Mouse (Mus musculus): Measurements from ENCODE around the gene Selenow.

Gene Selenow

DNA sequence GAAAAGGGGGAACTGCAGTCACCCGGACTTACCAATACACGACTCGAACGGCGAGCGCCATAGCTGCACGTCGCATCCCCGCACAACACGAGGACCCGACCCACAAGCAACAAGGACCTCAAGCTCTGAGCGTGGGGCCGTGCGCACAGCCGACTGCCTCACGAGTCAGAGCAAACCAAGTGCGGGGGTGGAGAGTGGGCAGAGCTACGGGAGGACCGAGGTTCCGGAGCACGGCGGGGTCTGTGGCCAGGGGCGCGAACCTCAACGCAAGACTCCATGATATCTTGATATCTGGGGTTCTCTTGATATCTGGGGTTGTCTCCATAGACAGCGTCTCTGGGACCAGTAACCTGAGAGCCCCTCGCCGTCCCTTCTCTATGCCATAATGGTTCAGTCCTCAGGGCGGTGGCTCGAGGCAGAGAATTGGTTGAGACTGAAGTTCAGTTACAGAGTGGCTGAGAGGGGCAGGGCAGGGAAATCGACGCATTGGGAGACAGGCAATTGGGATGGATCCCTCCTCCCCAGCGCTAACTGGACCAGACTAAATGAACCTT lies at the start of gene Selenow:
Gene Selenow, minus strand, starts transcription at position 183 of the 554 bp plus-strand sequence.
- peak; percentile 93 for DNase-seq (ENCODE audit: low read depth, low spot score)

DNA sequence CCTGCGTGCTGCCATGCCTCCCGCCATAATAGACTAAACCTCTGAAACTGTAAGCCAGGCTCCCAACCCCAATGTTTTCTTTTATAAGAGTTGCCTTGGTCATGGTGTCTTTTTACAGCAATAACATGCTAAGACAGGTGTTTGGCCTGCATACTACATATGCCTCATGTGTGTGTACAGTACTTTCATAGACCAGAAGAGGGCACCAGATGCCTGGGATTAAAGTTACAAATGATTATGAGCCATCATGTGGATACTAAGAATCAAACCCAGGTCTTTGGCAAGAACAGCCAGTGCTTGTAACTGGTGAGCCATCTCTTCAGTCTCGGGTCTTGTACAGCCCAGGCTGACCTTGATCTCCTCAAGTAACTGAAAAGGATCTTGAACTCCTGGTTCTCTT lies 47.5 kb upstream of the Selenow start:
- no peak for DNase-seq (ENCODE audit: low read depth, low spot score)

DNA sequence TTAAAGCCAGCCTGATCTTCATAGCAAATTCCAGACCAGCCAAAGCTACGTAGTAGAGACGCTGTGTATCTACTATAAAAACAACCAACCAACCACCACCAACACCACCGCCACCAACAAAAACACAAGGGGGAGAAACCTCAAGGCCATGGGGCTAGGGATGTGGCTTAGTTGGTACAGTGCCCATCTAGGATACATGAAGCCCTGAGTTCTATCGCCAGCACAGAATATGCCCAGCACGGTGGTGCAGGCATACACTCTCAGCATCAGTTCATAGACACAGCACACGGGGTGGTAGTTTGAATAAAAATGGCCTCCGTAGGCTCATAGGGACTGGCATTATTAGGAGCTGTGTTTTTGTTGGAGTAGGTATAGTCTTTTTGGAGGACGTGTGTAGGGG lies 46.1 kb upstream of the Selenow start:
- no peak for DNase-seq (ENCODE audit: low read depth, low spot score)

DNA sequence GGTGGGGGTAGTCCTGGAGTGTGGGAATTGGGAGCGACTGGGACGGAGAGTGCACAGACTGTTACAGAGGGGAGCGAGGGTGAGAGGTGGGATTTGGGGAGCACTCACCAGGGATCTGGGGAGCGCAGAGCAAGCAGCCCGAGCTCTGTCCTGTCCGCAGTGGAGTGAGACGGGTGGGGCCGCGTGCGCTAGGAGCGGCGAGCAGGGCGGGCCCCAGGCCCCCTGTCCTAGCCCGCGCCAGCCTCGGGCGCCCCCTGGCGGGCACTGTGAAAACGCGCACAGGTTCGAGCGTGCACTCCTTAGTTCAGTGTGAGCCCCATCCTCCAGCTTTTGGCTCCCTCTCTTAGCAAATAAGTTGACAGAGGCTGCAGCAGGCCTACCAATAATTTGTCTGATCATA lies 45.1 kb upstream of the Selenow start, which contains the start of gene Ehd2:
Gene Ehd2, minus strand, starts transcription at position 256 of the 400 bp plus-strand sequence.
- DNase-seq (ENCODE audit: low read depth, low spot score), result peak; percentile 84

DNA sequence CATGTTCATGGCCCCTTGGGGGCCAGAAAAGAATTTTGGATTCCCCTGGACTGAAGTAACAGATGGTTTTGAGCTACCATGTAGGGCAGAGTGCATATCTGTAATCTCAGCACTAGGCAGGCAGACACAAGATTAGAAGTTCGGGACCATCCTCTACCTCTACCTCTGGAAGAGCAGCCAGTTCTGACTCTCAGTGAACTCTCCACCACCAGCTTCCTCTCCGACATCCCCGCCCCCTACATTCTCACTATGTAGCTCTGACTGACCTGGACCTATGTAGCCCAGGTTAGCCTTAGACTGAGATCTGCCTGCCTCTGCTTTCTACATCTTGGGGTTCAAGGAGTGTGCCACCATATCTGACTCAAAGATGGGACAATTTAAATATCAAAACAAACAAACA lies 44.3 kb upstream of the Selenow start:
- no peak for DNase-seq (ENCODE audit: low read depth, low spot score)

DNA sequence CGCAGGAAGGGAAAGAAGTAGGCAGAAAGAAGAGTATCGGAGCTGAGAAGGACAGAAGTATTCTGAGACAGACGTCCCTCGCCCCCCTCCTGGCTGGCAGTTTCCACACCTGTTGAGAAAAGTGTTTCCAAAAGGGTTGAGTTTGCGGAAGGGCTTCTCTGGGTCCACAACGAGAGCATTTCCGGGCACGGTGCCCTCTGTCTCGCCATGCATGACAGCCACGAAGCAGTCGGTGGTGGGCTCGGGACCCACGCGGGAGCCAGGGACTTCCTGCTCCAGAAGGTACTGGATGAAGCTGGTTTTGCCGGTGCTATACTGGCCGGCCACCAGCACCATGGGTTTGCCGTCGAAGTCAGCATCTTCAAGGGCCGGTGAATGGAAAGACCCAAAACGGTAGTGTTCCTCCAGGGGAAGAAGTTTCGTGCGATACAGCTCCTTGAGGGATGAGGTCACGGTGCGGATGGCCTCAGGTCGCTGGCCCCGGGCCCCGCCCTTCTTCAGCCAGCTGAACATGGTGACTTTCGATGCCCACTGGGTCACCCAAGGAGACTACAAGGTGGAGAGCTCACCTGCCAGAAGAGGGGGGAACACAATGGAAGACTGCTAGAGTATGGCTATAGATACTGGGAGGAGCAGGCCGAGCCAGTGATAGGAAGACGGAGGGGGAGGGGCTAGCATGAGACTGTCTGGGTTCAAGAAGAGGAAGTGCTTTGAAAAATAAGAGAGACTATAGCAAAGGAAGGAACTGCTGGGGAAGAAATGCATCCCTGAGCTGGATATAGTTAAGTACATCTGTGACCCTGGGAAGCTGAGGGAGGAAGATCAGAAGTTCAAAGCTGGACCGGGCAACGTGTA lies 41.8 kb upstream of the Selenow start:
- DNase-seq (ENCODE audit: low read depth, low spot score), result no peak

DNA sequence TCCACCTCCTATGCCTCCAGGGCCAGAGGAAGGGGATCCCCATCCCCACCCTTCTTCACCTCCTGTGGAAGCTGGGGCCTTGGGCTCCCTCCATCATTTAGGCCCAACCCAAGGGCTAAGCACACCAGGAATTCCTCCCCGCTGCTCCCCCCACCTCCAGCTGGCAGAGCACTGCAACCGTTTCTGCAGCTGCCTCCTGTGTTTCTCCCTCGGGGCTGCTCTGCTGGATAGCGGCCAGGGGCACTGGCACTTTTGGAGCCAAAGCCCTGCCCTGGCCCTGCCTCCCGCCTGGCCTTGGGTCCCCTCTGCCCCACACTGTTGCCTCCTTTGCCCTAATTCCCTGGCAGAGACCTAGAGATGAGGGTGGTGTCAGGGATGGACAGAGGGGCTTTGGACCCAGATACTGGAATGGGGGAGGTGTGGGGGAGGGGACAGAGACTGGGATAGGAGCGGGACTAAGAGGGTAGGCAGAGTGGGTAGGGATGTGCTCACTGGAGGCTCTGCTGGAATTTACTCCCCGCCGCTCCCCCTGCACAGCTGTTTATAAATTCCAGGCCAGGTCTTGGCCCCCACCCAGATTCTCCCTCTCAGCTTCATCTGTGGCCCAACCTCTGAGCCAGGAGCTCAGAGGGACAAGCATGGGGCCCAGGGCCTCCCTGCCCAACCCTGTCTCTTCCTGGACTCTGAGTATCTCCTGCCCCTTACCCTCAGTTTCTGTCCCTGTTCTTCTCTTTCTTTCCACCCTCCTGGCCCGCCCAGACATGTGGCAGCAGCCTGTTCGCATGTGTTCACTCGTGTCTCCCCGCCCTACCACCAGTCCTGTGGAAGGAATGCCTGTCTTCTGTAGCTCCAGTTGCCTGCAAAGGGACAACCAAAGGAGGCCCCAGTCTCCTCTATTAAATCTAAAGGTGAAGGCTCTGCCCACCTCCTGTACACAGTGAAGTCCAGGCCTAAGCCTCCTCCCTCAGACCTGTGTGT lies 40.4 kb upstream of the Selenow start:
- DNase-seq (ENCODE audit: low read depth, low spot score), result no peak

DNA sequence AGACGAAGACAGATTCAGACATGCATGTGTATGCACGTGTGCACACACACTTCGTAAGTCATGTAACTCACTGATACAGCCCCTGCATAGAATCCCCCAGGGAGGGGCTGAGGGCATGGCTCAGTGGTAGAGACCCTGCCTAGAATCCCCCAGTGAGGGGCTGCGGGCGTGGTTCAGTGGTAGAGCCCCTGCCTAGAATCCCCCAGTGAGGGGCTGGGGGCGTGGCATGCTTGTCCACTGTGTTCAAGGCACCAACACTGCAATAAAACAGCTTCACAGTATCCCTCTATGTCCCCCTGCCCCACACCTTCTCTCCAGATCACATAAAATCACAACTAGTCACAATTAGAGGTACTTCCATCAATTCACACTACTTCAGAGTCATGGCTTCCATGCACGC lies 39.6 kb upstream of the Selenow start:
- no peak for DNase-seq (ENCODE audit: low read depth, low spot score)

DNA sequence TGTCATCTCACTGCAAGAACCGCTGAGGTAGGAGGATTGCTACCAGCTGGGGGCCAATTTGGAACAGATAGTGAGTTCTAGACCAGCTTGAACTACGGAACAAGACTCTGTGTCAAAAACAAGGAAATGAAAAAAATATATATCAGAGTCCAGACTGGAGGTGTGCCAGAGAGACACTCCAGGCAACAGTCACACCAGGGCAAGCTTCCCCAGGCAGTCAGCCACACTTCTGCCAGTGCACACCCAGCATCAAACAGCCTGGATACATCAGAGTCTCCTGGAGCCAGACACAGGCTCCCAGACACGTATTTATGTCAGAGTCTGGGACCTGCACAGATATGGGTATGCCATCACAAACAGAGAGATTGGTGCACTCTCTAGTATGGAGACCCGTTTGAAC lies 39.0 kb upstream of the Selenow start:
- DNase-seq (ENCODE audit: low read depth, low spot score), result no peak

DNA sequence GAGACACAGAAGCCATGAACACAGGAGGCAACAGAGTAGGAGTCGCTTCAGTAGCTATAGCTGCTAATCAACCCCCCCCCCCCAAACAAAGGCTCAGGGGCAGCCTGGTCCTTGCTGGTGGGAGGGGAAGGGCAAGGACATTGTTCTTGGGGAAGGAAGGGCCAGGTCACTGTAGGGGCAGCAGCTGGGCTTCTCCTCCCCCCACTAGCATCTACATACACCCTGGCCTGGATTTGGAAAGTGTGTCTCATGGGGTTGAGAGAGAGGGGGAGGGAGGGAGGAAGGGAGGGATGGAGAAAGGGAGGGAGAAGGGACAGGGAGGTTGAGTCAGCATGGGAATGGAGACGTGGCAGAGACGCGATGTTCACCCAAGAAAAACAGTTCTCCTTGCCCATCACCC lies 38.5 kb upstream of the Selenow start:
- no peak for DNase-seq (ENCODE audit: low read depth, low spot score)

DNA sequence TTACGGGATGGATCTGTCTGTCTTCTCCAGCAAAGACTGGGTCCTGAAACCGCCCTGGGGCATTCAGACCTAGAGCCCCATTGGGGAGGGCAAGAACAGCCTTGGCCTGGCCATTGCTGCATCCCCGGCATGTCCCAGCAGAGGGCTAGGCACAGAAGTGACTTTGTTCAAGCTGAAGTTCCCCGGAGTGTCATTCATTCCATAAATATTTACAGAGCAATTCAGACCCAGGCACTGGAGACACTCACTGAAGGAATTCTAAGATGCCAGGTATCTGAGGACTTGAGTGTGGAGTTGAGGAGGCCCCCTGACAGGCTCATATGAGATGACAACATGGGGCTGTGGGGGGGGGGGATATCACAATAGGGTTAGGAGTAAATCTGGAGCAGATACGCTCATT lies 33.9 kb upstream of the Selenow start:
- no peak for DNase-seq (ENCODE audit: low read depth, low spot score)

DNA sequence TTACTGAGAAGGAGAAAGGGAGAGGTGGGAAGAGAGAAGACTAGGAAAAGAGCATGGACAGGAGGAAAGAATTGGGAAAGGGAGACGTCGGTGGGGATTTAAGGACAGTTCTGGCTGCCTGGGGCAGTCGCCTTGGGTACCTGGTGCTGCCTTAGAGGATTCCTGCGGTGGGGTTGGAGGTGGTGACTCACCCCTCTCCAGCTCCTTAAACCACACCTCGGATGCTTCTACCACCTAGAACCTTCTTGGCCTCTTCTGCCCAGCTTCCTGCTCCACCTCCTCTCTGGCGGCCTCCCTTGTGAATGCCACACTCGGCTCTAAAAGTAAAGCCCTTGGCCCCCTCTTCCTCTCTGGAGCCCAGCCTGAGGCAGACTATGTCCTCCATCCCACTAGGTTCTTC lies 33.3 kb upstream of the Selenow start:
- no peak for DNase-seq (ENCODE audit: low read depth, low spot score)

DNA sequence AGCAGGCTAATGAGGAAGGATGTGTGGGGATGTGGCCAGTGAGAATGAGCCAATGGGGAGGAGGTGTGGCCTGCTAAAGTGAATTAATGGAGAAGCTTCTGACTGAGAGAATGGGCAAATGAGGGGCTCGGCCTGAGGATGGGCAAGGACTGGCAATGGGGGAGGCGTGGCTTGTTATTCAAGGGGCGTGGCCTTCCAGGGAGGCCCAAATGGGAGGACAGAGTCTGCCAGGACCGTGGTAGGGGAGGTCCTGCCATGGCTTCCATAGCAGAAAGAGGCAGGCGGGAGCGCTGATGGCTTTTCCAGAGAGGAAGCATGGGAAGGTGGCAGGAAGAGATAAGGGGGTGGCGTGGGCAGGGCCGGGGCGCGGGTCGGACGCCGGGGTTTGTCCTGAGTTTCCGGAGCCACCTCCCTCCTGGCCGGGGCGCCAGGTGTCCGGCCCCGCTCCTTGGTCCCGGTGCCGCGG lies 32.8 kb upstream of the Selenow start:
- peak; percentile 74 for DNase-seq (ENCODE audit: low read depth, low spot score)

DNA sequence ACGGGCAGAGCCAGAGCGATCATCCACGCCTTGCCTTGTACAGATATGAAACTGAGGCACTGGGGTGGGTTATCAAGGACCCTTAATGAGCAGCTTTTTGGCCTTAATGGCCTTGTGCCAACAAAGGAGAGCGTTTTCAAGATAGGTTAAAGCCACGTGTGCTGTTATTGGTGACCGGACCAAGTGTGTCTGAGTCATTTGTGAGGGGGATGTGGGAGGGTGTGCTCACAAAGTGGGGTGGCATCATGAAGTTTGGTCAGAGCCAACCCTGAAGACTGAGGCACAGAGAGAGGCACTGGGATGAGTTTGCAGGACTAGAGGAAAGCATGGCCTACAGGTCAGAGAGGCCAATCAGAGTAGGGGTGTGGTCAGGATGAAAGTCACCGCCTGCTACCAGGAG lies 32.2 kb upstream of the Selenow start:
- no peak for DNase-seq (ENCODE audit: low read depth, low spot score)

DNA sequence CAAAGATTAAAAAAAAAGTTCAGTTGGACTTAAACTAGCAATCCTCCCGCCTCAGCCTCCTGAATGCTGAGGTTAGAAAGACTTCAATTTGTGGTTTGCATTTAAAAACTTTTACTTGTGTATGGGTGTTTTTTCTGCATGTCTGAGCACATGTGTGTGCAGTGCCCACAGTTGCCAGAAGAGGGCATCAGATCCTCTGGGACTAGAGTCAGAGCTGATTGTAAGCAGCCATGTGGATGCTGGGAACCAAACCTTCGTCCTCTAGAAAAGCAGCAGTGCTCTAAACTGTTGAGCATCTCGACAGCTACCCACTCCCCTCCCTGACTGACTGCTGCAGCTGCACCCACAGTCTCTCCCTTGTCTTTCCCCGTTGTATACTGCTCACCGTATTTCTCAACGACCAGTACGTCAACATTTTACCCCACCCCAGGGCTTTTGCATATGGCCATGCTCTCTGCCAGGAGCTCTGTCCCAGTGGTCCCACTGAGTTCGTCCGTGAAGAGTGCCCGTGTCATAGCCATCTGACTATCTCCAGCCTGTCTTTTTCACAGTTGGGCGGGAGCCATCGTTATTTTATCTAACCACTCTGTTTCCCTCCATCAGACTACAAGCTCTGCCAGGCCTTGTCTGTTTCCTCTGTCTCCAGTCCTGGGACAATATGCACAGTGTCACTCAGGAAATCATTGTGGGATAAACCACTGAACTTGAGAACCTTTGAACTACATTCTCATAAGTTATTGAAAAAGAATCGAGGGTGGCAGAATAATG lies 31.3 kb upstream of the Selenow start:
- DNase-seq (ENCODE audit: low read depth, low spot score), result peak; percentile 88

DNA sequence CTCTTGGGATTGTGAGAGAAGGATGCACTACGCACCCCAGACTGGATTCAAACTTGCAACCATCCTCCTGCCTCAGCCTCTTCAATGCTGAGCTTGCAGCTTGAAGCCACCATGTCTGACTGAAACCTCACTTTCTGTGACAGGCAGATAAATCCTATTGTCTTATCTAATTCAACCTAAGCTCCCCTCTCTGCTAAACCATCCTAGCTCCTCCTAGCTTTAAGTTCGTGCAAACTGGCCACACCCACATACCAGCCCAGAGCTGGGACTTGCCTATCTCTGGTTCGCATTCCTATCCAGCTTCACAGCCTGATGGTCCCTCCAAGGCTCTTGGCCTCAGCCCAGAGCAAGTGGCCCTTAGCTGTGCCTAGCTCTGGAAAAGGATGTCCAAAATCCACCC lies 30.2 kb upstream of the Selenow start:
- no peak for DNase-seq (ENCODE audit: low read depth, low spot score)

DNA sequence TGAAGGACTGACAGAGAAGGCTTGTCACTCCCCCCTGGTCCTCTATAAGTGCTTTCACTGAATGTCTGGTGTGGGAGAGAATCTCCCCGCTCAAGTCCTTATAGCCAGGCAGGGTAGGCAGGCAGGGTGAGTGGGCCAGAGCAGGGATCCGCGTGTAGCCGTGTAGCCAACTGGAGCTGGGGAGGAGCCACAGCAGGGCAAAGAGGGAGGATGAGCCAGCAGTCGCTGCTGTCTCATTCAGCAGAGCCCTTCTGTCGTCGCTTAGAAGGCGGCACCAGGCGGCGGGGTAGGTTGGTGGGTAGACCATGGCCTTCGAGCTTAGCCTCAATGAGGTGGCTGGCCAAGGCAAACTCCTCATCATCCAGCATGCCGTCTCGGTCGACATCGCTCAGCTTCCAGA lies 27.8 kb upstream of the Selenow start:
- no peak for DNase-seq (ENCODE audit: low read depth, low spot score)

DNA sequence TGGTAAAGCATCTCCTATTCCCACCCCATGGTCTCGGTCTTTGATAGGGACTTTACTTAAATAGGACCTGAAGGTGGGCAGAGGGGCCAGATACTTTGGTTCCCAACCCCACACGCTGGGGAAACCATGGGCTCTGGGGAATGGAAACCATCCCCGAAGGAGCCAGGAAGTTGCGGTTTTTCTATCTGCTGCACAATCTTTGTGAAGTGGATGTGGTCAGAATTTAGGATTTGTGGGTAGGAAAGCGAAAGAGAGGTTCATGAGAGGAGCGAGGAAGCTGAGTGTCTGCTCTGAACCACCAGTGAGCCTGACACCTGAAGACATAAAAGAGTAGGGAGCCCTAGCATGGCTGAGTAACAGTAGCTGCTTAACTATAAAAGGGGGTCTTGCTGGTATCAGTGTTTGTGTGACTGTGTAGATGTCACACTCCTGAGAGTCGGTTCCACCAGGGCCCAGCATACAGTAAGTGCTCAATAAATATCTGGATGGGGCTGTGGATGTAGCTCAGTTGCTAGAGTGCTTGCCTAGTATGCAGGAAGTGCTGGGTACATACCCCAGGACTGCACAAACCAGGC lies 27.1 kb upstream of the Selenow start:
- no peak for DNase-seq (ENCODE audit: low read depth, low spot score)

DNA sequence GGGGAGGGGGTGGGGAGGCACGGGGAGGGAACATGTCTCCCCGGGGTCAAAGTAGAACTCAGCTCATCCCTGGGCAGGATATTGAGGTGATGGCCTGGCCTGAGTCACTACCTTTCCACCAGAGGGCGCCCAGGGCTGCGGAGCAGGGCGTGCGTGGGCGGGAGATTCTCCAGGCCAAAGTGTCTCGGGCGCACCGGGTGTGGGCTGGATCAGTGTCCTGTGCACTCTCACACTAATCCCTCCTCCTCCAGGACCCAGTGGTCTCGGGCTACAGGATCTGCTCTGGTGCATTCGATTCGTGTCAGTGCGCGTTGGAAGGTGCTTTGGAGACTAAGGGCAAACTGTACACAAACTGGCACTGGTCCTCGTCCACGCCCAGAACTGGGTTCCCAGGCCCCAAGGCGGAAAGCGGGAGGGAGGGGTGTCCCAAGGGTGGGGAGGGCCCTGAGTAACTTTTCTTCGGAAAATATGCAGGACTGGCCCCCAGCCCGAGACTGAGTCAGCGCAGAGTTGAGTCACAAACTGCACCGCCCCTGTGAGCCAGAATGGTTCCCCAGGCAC lies 26.3 kb upstream of the Selenow start:
- peak; percentile 93 for DNase-seq (ENCODE audit: low read depth, low spot score)

DNA sequence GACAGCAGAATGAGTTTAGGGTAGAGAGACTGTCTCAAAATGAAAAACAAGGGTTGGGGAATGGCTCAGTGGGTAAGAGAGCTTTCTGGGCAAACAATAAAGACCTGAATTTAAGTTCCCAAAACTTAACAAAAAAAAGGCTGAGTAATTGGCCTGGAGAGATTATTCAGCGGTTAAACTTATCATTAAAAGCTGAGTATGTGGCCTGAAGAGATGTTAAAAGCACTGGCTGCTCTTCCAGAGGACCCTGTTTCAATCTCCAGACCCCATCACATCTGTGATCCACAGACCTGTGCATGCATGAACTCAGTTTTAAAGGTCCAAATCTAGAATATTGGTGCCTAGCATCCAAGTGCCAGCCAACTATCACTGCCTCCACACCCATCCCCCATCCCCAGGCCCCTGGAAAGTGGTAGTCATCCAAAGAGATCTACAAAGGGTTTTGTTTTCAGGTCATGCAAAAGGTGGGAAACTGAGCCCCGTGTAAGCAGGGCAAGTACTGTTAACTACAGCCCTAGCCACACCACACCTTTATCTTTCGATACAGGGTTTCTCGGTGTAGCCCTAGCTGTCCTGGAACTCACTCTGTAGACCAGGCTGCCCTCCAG lies 25.6 kb upstream of the Selenow start:
- no peak for DNase-seq (ENCODE audit: low read depth, low spot score)

Data from ES-CJ7 (cell line).